Mouse (Mus musculus): ENCODE measurements around the gene A3galt2. TPM values are rescaled to one million over a fixed set of nuclear protein-coding genes. Genes with fewer than 3 reads are reported as not detected.
A peak's percentile ranks its signal among the peaks of the same experiment; 100 is the strongest.

Gene A3galt2
- total RNA-seq (2017): 0.09 TPM in 1 of 2 replicates, not detected in the other

- ATAC-seq (replicated peaks; ENCODE audit: low read depth, poor library complexity, severe bottlenecking): no peak
Observed at GRCm38 (mm10) chr4:128755064-128755463, at the start of gene A3galt2. Gene A3galt2, plus strand, starts transcription at chr4:128755364.

DNA sequence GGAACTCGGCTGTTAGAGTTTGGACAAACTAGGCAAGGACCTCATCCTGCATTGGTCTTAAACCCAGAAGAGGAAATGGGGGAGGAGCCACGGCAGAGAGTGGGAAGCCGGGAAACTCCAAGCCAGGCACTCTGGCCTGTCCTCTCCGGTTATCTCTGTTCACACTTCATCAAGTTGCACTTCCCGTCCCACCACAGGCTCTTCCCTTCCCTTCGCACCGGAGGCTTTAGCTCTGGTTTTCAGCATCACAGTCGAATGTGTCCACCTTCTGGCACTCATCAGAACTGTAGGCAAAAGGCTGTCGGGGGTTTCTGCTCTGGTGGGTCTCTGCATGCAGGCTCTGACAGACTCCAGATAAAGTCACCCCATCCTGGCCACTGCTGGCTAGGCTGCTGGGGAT is 48.5 kb upstream of the A3galt2 start:
- peak; percentile 68 for ATAC-seq (replicated peaks; ENCODE audit: low read depth, poor library complexity, severe bottlenecking)

- no peak for ATAC-seq (replicated peaks; ENCODE audit: low read depth, poor library complexity, severe bottlenecking)
Observed at GRCm38 (mm10) chr4:128707384-128707783, 47.8 kb upstream of the A3galt2 start.

GRCm38 (mm10) chr4:128709061-128709780 is 45.9 kb upstream of the A3galt2 start:
- ATAC-seq (replicated peaks; ENCODE audit: low read depth, poor library complexity, severe bottlenecking): no peak; the same call in 1 of the 2 replicates

DNA sequence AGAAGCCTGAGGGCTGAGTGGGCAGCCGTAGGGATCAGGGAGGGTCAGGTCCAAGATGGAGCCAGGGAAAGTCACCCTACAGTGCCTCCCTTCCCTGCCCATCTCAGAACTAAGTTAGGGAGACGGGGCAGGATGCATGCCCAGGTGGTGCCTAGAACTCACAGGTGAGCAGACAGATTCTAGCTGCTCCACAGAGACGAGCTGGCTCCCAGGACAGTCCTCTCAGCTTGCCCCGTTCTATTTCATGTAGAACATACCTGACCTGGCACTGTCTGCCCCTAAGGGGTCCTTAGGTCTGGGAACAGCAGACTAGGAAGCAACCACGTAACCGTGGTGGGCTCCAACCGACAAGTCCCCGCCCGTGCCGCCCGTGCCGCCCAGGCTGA is 45.4 kb upstream of the A3galt2 start:
- no peak for ATAC-seq (replicated peaks; ENCODE audit: low read depth, poor library complexity, severe bottlenecking)

DNA sequence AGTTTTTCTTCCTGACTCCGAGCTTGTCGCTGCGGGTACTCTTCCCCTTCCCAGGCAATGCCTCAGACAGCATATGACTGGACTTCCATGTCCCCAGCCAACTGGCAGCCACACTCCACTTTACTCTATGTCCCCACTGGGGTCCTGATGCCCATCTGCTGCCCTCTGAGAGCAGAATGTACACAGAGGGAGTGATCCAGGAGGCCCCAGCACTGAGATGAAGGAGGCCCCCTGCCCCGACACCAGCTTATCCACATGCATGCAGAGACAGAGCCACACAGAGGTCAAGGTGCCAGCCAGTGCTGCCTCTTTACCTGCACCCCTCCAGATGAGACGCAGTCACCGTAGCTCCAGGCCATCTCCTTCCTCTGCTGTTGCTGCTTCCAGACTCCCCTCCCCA is 44.9 kb upstream of the A3galt2 start:
- ATAC-seq (replicated peaks; ENCODE audit: low read depth, poor library complexity, severe bottlenecking): no peak

- no peak for ATAC-seq (replicated peaks; ENCODE audit: low read depth, poor library complexity, severe bottlenecking)
Observed at GRCm38 (mm10) chr4:128710800-128711199, 44.4 kb upstream of the A3galt2 start.

GRCm38 (mm10) chr4:128711455-128712135 is 43.6 kb upstream of the A3galt2 start:
- ATAC-seq (replicated peaks; ENCODE audit: low read depth, poor library complexity, severe bottlenecking): peak; percentile 83

DNA sequence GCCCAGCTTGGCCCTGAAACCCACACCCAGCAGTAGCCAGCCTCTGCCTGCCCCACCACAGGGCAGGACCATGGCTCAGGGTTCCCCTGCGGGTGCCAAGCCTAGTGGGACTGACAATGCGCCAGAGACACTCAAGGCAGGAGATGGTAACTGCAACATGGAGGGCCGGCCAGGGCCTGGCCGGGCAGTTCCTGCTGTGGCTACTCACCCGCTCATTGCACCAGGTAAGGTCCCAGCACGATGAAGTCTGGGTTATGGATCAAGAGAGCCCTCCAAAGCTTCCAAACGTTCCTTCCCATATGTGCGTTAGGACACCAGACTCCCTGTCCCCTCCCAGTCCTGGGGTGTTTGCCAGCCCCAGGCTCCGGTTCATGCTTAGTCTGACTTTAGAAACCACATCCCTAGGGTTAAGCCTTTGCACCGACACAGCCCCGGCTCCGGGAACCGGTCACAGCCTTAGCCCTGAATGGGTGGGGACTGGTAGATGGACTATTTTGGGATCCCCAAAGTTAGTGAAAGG is 43.0 kb upstream of the A3galt2 start:
- ATAC-seq (replicated peaks; ENCODE audit: low read depth, poor library complexity, severe bottlenecking): peak; percentile 21

- ATAC-seq (replicated peaks; ENCODE audit: low read depth, poor library complexity, severe bottlenecking): no peak
Observed at GRCm38 (mm10) chr4:128712941-128713340, 42.2 kb upstream of the A3galt2 start.

- no peak for ATAC-seq (replicated peaks; ENCODE audit: low read depth, poor library complexity, severe bottlenecking)
Observed at GRCm38 (mm10) chr4:128715241-128716204, 39.6 kb upstream of the A3galt2 start.

DNA sequence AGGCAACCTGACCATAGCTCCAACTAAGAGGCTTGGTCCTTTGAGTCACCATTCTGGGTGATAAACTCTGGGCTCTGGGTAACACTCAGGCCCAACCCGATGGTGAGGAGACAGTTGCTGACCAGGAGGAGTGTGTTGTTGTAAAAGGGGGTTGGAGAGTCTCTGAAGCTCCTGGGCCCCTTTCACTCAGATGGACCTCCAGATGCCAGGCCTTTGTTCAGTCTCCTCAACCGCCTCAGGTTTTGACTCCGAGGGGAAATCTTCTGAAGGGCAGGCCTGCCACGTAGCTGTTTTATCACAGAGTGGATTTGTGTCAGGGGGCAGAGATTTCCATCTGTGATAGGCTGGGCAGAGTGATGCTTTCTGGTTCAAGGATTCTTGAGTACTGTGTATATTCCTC is 38.9 kb upstream of the A3galt2 start:
- no peak for ATAC-seq (replicated peaks; ENCODE audit: low read depth, poor library complexity, severe bottlenecking)

DNA sequence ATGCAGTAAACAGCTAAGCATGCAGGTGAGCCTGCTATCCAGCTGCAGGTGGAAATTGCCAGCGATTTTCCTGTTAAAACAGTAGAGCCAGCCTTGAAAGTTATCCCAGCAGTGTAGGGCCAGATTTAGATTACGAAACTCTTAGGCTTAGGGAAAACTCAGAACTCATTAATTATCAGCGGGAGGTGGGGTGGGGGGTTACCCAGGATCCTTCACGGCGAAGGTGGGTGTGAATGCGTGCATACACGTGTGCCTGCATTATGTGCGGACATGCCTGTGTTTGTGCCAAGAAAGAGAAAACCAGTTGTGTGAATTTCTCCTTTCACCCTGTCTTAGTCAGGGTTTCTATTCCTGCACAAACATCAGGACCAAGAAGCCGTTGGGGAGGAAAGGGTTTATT is 38.4 kb upstream of the A3galt2 start:
- ATAC-seq (replicated peaks; ENCODE audit: low read depth, poor library complexity, severe bottlenecking): no peak

GRCm38 (mm10) chr4:128720110-128720509 is 35.1 kb upstream of the A3galt2 start:
- peak; percentile 95 for ATAC-seq (replicated peaks; ENCODE audit: low read depth, poor library complexity, severe bottlenecking)

DNA sequence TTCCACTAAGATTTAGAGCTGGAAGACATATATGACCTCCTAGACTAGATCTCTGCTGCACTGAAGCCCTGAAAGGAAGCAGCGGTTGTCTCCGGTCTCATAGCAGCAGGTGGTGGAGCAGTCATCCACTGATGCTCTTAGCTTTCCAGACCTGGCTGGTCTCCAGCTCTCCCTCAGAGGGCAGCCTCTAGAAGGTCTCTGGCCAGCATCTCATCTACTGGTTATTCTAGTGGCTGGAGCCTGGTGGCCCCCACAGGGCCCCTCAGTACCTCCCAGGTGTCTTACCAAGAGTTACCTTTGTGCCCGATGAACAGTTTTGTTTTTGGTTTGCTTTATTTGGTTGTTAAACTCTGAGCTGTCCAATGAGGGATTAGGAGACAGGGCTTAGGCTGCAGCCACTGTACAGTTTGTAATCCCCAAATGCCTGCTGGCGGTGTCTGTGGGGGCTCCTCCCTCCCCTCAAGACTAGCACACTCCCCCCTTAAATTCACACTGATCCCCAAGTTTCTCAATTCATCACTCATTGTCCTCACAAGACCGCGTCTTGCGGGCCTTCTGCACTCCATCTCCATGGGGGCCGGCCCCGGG is 34.0 kb upstream of the A3galt2 start:
- no peak for ATAC-seq (replicated peaks; ENCODE audit: low read depth, poor library complexity, severe bottlenecking)

- no peak for ATAC-seq (replicated peaks; ENCODE audit: low read depth, poor library complexity, severe bottlenecking)
Observed at GRCm38 (mm10) chr4:128721761-128722160, 33.4 kb upstream of the A3galt2 start.

GRCm38 (mm10) chr4:128722932-128723331 is 32.2 kb upstream of the A3galt2 start:
- ATAC-seq (replicated peaks; ENCODE audit: low read depth, poor library complexity, severe bottlenecking): no peak

DNA sequence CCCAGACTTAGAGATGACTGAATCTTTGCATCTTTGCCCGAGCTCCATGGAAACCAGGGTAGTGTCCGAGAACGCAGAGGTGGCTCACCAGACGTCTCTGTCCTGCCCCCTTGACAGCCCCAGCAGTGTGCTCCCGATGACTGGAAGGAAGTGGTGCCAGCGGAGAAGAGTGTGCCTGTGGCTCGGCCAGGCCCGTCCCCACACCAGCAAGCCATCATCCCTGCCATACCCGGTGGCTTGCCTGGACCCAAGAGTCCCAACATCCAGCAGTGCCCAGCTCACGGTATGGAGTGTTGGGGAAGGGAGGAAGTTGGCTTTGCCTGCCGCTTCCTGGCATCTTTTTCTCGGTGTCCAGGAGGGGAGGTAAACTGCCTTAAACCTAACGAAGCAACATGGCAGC is 31.7 kb upstream of the A3galt2 start:
- no peak for ATAC-seq (replicated peaks; ENCODE audit: low read depth, poor library complexity, severe bottlenecking)

DNA sequence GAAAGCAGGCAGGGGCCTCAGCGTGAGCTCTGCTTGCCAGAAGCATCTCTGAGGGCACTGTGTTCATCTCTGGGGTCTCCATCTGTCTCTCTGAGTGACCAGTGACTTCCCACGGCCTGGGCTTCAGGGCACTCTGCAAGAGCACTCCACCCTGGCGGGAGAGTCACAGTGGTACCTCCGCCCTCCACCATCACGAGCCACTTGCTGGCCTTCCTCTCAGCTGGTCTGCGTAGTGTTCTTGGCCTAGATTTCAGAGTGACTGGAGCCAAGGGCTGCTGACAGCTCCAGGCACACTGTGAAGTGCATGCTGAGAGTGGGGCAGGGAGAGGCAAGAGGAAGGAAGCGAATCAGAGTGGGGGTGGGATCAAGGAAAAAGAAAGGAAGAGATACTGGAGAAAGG is 31.1 kb upstream of the A3galt2 start:
- ATAC-seq (replicated peaks; ENCODE audit: low read depth, poor library complexity, severe bottlenecking): no peak
